Mouse (Mus musculus): ENCODE measurements around the gene Col19a1. TPM values are rescaled to one million over a fixed set of nuclear protein-coding genes. Genes with fewer than 3 reads are reported as not detected.

Gene Col19a1
- polyA plus RNA-seq, 1 experiment from 2014 or later, result 3.3 TPM

- Histone ChIP-seq H3K9ac (replicated peaks; ENCODE audit: low read depth, low read length) (no peak overlapping the region), H3K4me3 (replicated peaks; ENCODE audit: low read length) (no peak overlapping the region), H3K27me3 (replicated peaks; ENCODE audit: control insufficient read depth, insufficient read depth, low read length) (no peaks in the 10 kb centered on the region), H3K27ac (ENCODE audit: low read length) (peak overlapping the region; percentile 77), H3K4me1 (replicated peaks; ENCODE audit: control insufficient read depth, insufficient read depth, low read length) (peaks cover 29% of the 10 kb centered on the region), H3K9me3 (ENCODE audit: control insufficient read depth, low read length) (no peaks in the 10 kb centered on the region), H3K4me2 (ENCODE audit: low read length) (no peak overlapping the region), H3K36me3 (ENCODE audit: control insufficient read depth, insufficient read depth) (no peaks in the 10 kb centered on the region)
- no peak for ATAC-seq
- WGBS, result 65% methylated on average over 6 of the region's 6 CpGs
Measured at GRCm38 (mm10) chr1:24226941-24227711, 360.1 kb downstream of the Col19a1 start.

DNA sequence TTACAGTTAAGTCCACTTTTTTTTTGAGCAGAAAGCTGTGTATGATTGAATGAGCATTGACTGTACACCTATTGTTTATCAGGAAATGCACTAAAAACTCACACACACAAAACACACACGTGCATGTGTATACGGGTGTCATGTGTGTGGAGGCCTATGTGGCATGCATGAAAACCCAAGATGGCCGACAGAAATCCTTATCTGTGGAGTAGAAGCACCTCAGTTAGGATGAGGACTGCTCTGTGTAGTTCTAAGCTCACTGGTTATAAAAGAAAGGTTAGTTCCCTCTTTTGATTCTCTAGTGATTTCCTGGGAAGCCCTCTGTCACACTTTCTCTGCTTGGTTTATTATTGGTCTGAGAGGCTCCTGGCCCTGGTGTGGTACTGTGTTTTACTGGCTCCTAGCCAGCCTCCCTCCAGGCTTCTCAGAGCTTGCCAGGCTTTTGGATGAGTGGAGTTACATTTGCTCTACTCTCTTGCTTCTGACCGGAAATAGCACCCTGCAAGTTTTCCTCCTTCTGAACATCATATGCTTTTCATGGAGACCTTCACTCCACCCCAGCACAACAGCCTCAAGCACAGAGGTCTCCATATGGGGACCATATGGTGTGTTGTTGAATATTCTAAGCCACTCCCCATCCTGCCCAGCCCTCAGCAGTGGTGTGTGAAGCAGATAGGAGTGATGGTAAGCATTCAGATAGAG is 361.3 kb downstream of the Col19a1 start:
- Histone ChIP-seq H3K9ac (replicated peaks; ENCODE audit: low read depth, low read length) (no peak overlapping the region), H3K4me2 (ENCODE audit: low read length) (no peak overlapping the region), H3K4me3 (replicated peaks; ENCODE audit: low read length) (no peak overlapping the region), H3K36me3 (ENCODE audit: control insufficient read depth, insufficient read depth) (no peaks in the 10 kb centered on the region), H3K27ac (ENCODE audit: low read length) (peak overlapping the region; percentile 68), H3K27me3 (replicated peaks; ENCODE audit: control insufficient read depth, insufficient read depth, low read length) (no peaks in the 10 kb centered on the region), H3K9me3 (ENCODE audit: control insufficient read depth, low read length) (no peaks in the 10 kb centered on the region), H3K4me1 (replicated peaks; ENCODE audit: control insufficient read depth, insufficient read depth, low read length) (peaks cover 20% of the 10 kb centered on the region)
- ATAC-seq, result peak; percentile 90
- WGBS, result 74% methylated on average over 4 of the region's 4 CpGs

DNA sequence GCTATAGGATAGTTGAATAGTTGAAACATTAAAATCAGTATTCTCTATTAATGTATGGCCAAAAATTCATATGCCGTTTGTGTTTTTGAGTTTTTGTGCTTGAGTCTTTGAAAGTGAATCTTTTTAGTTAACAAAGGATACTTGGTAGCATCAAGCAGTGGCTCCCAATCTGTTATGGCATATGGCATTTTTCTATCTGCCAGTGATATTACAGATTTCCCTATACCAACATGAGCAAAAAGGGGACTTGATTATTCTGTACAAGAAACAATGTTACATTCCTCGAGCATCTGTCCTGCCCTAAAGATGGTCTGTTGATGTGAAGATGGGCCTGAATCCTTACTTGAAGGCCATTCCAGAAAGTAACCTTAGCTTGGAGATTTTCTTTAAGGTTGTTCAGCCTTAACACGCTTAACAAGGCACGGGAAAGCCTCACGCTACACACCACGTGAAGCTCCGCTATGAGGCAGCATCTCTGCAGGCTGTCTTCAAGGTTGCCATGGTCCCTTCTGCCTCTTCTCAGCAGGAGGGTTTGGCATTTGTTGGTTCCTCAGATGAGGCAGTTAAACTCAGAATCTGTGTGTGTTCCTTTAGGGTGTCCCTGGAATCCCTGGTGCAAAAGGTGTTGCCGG is 364.2 kb downstream of the Col19a1 start:
- ATAC-seq, result peak; percentile 41; the same call in 1 of the 2 replicates
- H3K9ac ChIP-seq (replicated peaks; ENCODE audit: low read depth, low read length), result no peak overlapping the region
- H3K27ac ChIP-seq (ENCODE audit: low read length), result peak overlapping the region; percentile 74
- WGBS, result 68% methylated on average over 8 of the region's 8 CpGs
- no peak overlapping the region for H3K4me3 ChIP-seq (replicated peaks; ENCODE audit: low read length)
- no peaks in the 10 kb centered on the region for H3K36me3 ChIP-seq (ENCODE audit: control insufficient read depth, insufficient read depth)
- no peaks in the 10 kb centered on the region for H3K9me3 ChIP-seq (ENCODE audit: control insufficient read depth, low read length)
- H3K4me1 ChIP-seq (replicated peaks; ENCODE audit: control insufficient read depth, insufficient read depth, low read length), result peaks cover 15% of the 10 kb centered on the region
- no peak overlapping the region for H3K4me2 ChIP-seq (ENCODE audit: low read length)
- H3K27me3 ChIP-seq (replicated peaks; ENCODE audit: control insufficient read depth, insufficient read depth, low read length), result no peaks in the 10 kb centered on the region

GRCm38 (mm10) chr1:24222231-24222630 is 365.0 kb downstream of the Col19a1 start:
- 68% methylated on average over 2 of the region's 2 CpGs for WGBS
- no peak for ATAC-seq

GRCm38 (mm10) chr1:24219041-24219440 is 368.2 kb downstream of the Col19a1 start:
- Histone ChIP-seq H3K9me3 (ENCODE audit: control insufficient read depth, low read length) (no peaks in the 10 kb centered on the region), H3K9ac (replicated peaks; ENCODE audit: low read depth, low read length) (no peak overlapping the region), H3K4me2 (ENCODE audit: low read length) (no peak overlapping the region), H3K4me3 (replicated peaks; ENCODE audit: low read length) (no peak overlapping the region), H3K27me3 (replicated peaks; ENCODE audit: control insufficient read depth, insufficient read depth, low read length) (no peaks in the 10 kb centered on the region), H3K27ac (ENCODE audit: low read length) (no peak overlapping the region), H3K36me3 (ENCODE audit: control insufficient read depth, insufficient read depth) (no peaks in the 10 kb centered on the region), H3K4me1 (replicated peaks; ENCODE audit: control insufficient read depth, insufficient read depth, low read length) (0 out of 2 replicates have a peak, but pooled peaks cover 2% of the 10 kb centered on the region)
- peak; percentile 75 for ATAC-seq
- 38% methylated on average over 6 of the region's 6 CpGs for whole genome bisulfite sequencing

More at GRCm38 (mm10) chr1:24222231-24222630, 365.0 kb downstream of the Col19a1 start:
- H3K4me2 ChIP-seq (ENCODE audit: low read length), result no peak overlapping the region
- no peaks in the 10 kb centered on the region for H3K9me3 ChIP-seq (ENCODE audit: control insufficient read depth, low read length)
- no peaks in the 10 kb centered on the region for H3K36me3 ChIP-seq (ENCODE audit: control insufficient read depth, insufficient read depth)
- H3K27me3 ChIP-seq (replicated peaks; ENCODE audit: control insufficient read depth, insufficient read depth, low read length), result no peaks in the 10 kb centered on the region
- H3K27ac ChIP-seq (ENCODE audit: low read length), result no peak overlapping the region
- no peak overlapping the region for H3K9ac ChIP-seq (replicated peaks; ENCODE audit: low read depth, low read length)
- no peak overlapping the region for H3K4me3 ChIP-seq (replicated peaks; ENCODE audit: low read length)
- H3K4me1 ChIP-seq (replicated peaks; ENCODE audit: control insufficient read depth, insufficient read depth, low read length), result peaks cover 13% of the 10 kb centered on the region

Other genes with a start within 250 kb of the Col19a1 start
- gene Lmbrd1, start 91.2 kb upstream of the Col19a1 start, polyA plus RNA-seq (2015; fragmentation: Nextera tagmentation; extraction: Ambion mirVana), result 44.2 and 48.0 TPM in 2 replicates